Mouse (Mus musculus): Measurements from ENCODE around the gene Calr4. TPM values are rescaled to one million over a fixed set of nuclear protein-coding genes. Genes with fewer than 3 reads are reported as not detected.

Calr4 gene
- polyA plus RNA-seq, 1 experiment from 2014 or later = 1.7 TPM

GRCm38 (mm10) chr4:109281946-109282345 lies 47.7 kb downstream of the Calr4 start:
- 85% methylated on average over 1 of the region's 1 CpGs for WGBS
- no peak for ATAC-seq (ENCODE audit: low FRiP score)
- peak overlapping the region; percentile 77; the same call in 1 of the 2 replicates for H3K4me3 ChIP-seq (replicated peaks)

GRCm38 (mm10) chr4:109294629-109295028 lies 60.3 kb downstream of the Calr4 start:
- H3K9me3 ChIP-seq (replicated peaks) = no peaks in the 10 kb centered on the region
- H3K4me3 ChIP-seq (replicated peaks) = no peak overlapping the region
- no peak overlapping the region for H3K9ac ChIP-seq (replicated peaks)
- no peaks in the 10 kb centered on the region for H3K4me1 ChIP-seq
- no peak overlapping the region for H3K4me2 ChIP-seq
- H3K36me3 ChIP-seq = no peaks in the 10 kb centered on the region
- H3K27ac ChIP-seq (replicated peaks) = no peak overlapping the region
- ATAC-seq (ENCODE audit: low FRiP score) = no peak
- no peaks in the 10 kb centered on the region for H3K27me3 ChIP-seq (replicated peaks)

More at GRCm38 (mm10) chr4:109281946-109282345, 47.7 kb downstream of the Calr4 start:
- Histone ChIP-seq H3K36me3 (no peaks in the 10 kb centered on the region), H3K4me2 (peak overlapping the region; percentile 72), H3K27me3 (replicated peaks) (no peaks in the 10 kb centered on the region), H3K9me3 (replicated peaks) (no peaks in the 10 kb centered on the region), H3K9ac (replicated peaks) (no peak overlapping the region), H3K4me1 (peaks cover 11% of the 10 kb centered on the region), H3K27ac (replicated peaks) (no peak overlapping the region)

DNA sequence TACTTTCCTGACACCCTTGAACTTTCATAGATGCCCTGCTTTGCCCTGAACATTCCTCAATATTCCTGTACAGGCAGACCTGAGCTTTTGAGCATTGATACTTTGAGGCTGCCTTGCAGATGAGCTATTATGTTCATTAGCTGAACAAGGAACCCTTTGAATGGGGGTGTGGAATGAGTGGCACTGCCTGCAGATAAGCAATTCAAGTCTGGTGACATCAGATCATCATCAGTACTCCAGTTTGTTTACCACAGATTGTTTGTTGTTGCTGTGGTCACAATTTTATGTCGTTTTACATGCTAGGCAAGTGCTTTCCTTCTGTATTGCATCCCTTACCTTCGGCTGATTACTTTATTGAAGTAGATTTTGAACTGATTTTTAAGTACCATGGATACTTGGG lies 62.2 kb downstream of the Calr4 start:
- ATAC-seq (ENCODE audit: low FRiP score) = no peak
- Histone ChIP-seq H3K36me3 (no peaks in the 10 kb centered on the region), H3K27me3 (replicated peaks) (no peaks in the 10 kb centered on the region), H3K9me3 (replicated peaks) (no peaks in the 10 kb centered on the region), H3K4me3 (replicated peaks) (no peak overlapping the region), H3K27ac (replicated peaks) (no peak overlapping the region), H3K4me2 (no peak overlapping the region), H3K4me1 (no peaks in the 10 kb centered on the region), H3K9ac (replicated peaks) (no peak overlapping the region)
- WGBS = 80% methylated on average over 2 of the region's 2 CpGs

DNA sequence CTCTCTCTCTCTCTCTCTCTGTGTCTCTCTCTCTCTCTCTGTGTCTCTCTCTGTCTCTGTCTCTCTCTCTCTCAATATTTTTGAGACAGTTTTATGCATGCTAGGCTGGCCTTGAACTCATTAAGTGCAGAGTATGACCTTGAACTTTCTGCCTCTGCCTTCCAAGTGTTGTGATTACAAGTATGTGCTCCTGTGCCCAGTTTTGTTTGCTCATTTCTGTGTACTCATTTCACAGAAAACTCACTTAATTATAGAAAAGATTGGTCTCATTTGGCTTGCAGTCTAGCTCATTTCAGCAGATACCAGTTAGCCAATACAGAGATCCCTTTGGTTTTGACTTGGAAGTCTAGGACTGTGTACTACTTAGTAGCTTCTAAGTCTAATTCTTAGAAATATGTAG lies 64.9 kb downstream of the Calr4 start:
- Histone ChIP-seq H3K36me3 (no peaks in the 10 kb centered on the region), H3K4me1 (no peaks in the 10 kb centered on the region), H3K4me2 (no peak overlapping the region), H3K9me3 (replicated peaks) (no peaks in the 10 kb centered on the region), H3K27me3 (replicated peaks) (no peaks in the 10 kb centered on the region), H3K4me3 (replicated peaks) (no peak overlapping the region), H3K9ac (replicated peaks) (no peak overlapping the region), H3K27ac (replicated peaks) (no peak overlapping the region)
- ATAC-seq (ENCODE audit: low FRiP score) = no peak

Other genes starting within 250 kb of the Calr4 start
- 70.7 and 75.1 TPM in 2 replicates for gene Nrd1, start 233.8 kb upstream of the Calr4 start, polyA plus RNA-seq (2015; fragmentation: Nextera tagmentation; extraction: Ambion mirVana)
- gene Osbpl9, start 32.2 kb upstream of the Calr4 start, polyA plus RNA-seq (2015; fragmentation: Nextera tagmentation; extraction: Ambion mirVana) = 79.1 and 79.4 TPM in 2 replicates
- gene Eps15, start 45.8 kb downstream of the Calr4 start, polyA plus RNA-seq (2015; fragmentation: Nextera tagmentation; extraction: Ambion mirVana) = 64.7 and 68.8 TPM in 2 replicates
- gene Ttc39a, start 172.1 kb downstream of the Calr4 start, polyA plus RNA-seq (2015; fragmentation: Nextera tagmentation; extraction: Ambion mirVana) = 4.9 and 6.2 TPM in 2 replicates

All from neural tube, embryonic 15.5 days (tissue).